Mouse (Mus musculus): ENCODE results near the gene Cdc42ep2. TPM values are rescaled to one million over a fixed set of nuclear protein-coding genes. Genes with fewer than 3 reads are reported as not detected.

Cdc42ep2 gene
- total RNA-seq (2021): 1 to 10 TPM; 6.0 to 6.2 TPM
- long read RNA-seq, experiment 1, transcript Cdc42ep2-201 (2 exons, 3,411 nt): major isoform, 14 of 16 reads
- long read RNA-seq, experiment 1, partial matches to known transcripts: 0 of 16 reads
- long read RNA-seq, experiment 1, other reads (novel, unspliced or antisense): 2 of 16 reads
- long read RNA-seq, experiment 2, transcript Cdc42ep2-201 (2 exons, 3,411 nt): major isoform, 11 of 12 reads
- long read RNA-seq, experiment 2, partial matches to known transcripts: 0 of 12 reads
- long read RNA-seq, experiment 2, other reads (novel, unspliced or antisense): 1 of 12 reads

DNA sequence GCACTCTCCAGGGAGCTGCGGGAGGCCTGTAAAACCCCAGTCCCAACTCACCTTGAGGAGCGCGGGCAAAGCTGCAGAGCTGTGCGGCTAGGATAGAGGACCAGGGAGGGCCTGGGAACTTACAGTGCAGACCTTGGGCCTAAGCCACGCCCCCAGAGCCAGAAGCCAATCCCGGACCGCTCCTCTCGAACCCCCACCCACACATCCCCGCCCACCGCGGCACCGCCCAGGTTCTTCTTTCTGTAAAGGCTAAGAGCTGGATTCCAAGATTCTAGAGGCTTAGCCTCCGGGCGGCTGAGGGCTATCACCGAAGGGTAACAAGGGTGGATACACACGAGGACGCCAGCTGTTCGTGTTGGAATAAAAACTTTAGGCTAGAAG is at the start of gene Cdc42ep2:
Cdc42ep2 (minus strand) TSS at position 104 of the 381 bp plus-strand sequence.
- DNase-seq: peak; percentile 98 to 99

DNA sequence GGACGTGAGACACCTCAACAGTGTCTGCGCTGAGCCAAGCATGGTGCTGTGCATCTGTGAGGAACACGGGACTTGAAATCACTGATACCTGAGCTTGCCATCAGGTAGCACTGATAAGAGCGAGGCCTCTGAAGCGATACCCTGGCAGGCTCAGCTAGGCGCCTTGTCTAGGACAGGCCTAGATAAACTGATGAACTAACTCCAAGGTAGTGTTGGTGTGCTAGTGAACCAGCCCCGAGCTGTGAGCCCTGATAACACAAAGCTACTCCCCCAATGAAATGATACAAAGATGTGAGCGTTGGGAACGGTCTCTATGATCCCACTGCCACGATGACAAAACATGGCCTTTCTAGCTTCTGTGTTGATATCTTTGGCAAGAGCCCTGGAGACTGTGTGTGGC is 43.0 kb upstream of the Cdc42ep2 start:
- no peak for DNase-seq

DNA sequence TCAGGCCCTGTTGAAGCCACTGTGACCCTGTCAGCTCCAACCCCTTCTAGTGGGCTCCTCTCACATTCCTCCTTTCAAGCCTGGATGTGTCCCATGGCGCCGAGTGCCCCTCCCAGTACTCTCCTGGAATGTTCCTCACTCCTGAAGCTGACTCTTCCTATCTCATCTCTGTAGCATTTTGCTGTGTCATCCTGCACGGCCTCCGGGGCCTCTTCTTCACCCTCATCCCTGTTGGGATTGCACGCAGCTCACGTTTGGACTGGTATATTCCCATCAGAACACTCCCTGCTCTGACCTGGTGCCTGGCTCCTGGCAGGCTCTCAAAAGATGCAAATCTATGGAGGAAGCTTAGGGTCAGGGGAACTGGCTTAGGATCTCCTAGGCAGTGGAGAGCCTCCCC is 42.2 kb upstream of the Cdc42ep2 start:
- DNase-seq: no peak

DNA sequence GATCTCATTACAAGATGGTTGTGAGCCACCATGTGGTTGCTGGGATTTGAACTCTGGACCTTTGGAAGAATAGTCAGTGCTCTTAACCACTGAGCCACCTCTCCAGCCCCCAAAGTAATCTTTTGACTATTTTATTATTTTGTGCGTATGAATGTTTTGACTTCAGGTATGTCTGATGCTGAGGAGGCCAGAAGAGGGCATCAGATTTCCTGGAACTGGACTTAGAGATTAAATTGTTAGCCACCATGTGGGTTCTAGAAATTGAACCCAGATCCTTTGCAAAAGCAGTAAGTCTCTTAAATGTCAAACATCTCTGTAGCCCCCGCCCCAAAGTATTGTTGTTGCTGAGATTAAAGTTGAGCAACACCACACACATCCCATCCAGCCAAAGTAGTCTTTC is 41.3 kb upstream of the Cdc42ep2 start:
- no peak for DNase-seq

DNA sequence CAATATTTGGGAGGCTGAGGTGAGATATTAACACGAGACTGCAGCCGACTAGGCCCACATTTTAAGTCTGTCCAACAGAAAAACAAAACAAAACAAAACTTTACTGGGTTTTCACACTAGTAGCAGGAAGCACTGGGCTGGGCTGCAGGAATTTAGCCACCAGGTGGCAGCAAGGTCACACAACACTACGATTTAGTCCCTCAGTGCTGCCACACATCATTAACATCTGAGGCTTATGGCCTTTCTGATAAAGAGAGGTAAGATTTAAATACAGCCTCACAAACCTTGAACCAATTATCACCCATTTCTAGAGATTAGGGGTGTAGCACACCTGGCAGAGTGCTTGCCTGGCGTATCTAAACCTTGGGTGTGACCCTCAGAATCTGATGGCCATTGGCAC is 40.7 kb upstream of the Cdc42ep2 start:
- peak; percentile 76 to 86 for DNase-seq

DNA sequence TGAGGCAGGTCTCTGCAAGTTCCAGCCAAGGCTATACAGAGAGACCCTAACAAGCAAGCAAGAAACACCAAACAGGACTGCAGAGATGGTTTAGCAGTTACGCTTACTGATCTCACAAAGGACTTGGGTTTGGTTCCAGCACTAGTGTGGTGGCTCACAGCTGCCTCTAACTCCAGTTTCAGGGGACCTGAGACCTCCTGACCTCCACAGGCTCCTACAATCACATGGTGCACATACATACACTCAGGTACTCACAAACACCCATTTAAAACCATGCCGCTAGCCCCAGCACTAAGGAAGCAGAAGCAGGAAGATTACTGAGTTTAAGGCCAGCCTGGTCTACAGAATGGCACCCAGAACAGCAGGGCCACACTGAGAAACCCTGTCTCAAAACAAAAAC is 40.2 kb upstream of the Cdc42ep2 start:
- no peak for DNase-seq

DNA sequence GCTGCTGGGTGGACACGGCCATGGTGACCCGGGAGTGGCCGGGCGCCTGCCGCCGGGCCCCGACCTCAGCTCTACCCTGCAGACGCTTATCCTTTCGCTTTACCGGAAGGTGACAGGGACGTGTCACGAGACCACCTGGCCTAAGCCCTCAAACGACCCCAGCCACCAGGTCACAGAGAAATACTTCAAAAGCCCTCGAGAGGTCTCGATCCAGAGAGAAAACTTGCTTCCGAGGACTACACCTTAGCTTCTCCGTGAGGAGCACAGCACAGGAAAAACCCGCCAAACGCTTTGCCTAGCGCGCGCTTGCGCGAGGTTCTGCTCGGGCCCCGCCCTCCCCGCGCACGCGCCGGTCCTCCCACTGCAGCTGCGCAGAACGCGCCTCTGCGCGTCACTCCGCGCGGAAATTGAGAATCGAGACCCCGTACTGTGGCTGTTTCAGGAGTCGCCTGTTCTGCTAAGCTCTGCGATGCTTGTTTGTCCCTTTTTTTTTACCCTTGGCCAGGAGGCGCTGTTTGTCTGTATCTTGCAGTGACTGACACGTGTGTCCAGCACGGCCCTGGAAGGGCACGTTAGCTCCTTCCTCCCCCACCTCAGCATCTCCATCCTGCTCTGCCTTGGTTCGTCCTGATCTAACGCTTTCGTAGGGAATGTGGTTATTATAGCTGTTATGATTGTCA is 39.4 kb upstream of the Cdc42ep2 start, which contains the start of gene Pola2:
Pola2 (minus strand) TSS at position 320 of the 680 bp plus-strand sequence.
- DNase-seq: peak; percentile 92 to 95

DNA sequence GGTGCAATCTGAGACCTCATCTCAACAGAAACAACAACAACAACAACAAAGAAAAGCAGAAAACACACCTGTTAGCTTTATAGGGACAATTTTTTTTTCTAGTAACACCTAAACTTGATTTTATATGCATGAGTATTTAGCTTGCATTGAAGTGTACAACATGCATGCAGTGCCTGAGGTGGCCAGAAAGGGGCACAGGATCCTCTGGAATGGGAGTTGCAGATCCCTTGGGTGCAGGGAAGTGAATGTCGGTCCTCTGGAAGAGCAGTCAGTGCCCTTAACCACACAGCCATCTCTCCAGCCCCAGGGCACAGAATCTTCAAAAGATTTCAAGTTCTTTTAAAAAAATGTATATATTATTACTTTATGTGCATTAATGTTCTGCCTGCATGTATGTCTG is 38.0 kb upstream of the Cdc42ep2 start:
- DNase-seq: no peak

DNA sequence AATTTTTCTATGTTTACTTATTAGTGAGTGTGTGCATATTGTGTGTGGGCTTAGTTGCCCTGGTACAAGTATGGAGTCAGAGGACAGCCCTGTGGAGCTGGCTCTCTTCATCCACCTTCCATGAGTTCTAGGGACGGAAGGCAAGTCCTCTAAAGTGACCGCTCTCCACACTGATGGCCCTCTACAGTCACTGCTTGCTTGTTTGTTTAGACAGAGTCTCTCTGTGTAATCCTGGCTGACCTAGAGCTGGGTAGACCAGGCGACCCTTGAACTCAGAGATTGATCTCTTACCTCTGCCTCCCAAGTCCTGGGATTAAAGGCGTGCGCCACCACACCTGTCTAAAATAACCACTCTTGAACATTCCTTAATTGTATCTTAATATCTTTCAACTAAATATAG is 32.8 kb upstream of the Cdc42ep2 start:
- DNase-seq: no peak

DNA sequence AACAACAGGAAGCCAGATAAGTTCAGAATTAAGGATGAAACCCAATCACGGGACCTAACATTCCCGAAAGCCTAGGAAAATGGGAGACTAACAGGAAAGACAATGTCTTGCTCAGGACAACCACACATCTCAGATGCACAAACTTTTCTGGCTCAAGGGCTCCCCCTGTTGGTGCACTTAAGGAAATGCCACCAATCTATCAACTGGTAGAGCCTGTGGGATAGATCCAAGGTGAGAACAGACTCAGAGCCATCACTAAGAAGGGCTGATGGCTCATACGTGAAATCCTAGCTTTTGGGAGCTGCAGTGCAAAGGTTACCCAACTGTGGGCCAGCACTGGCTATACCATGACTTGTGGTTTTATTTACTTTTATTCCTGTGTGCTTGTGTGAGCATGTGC is 32.1 kb upstream of the Cdc42ep2 start:
- peak; percentile 86 to 90 for DNase-seq

DNA sequence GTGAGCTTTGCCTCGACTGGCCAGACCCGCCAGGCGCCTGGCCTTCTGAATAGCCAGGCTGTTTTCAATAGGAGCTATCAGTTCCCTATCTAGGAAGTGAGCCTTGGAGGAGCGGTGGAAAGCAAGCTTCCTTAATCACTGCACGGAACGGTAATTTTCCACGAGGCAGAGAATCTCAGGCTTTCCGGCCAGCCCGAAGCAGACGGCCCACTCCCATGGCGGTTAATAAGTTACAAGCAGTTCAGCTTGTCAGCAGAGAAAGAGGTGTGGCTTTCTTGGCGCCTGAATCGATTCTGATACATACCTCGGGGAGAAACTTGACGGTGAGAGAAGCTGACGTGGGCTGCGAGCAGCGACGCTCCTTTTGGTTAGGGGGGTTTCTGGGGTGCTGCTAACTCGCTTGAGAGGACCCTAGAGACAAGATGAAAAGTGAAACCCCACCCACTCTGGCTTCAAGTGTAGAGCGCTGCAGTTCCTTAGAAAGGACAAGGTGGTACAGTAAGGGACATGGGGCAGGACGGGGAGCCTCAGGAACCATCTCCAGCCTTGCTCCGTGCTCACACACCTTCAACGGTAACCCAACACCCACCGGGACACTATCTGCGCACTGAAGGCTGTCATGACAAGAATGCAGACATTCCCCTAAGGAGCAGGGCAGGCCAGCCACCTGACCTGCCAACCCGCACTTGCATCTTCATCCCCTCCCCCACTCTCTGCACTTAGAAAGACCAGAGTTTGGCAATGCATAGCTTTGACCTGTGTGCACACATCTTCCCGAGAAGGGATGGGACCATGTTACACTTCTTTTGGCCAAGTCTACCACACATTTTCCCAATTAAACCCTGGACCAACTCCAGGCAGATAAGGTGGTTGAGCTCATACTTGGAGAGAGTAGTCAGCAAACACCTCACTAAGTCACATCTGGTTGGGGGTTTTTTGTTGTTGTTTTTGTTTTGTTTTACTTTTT is 31.4 kb upstream of the Cdc42ep2 start:
- DNase-seq: no peak

DNA sequence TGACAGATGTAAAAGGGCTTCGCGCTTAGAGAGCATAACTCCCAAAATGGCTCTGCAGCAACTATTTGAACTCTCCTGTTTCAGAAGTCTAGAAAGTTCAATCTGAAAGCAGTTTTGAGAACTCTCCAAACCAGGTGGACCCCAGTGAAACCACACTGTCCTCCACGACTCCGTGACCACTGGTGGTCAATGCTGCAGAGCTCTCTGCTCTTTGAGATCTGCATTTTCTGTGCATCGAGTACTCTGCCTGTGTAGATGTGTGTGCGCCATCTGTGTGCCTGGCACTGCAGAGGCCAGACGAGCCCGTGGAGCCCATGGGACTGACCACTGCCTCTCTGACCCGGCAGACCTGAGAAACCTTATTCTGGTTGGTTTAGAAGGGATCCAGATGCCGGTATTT is 30.3 kb upstream of the Cdc42ep2 start:
- no peak for DNase-seq

DNA sequence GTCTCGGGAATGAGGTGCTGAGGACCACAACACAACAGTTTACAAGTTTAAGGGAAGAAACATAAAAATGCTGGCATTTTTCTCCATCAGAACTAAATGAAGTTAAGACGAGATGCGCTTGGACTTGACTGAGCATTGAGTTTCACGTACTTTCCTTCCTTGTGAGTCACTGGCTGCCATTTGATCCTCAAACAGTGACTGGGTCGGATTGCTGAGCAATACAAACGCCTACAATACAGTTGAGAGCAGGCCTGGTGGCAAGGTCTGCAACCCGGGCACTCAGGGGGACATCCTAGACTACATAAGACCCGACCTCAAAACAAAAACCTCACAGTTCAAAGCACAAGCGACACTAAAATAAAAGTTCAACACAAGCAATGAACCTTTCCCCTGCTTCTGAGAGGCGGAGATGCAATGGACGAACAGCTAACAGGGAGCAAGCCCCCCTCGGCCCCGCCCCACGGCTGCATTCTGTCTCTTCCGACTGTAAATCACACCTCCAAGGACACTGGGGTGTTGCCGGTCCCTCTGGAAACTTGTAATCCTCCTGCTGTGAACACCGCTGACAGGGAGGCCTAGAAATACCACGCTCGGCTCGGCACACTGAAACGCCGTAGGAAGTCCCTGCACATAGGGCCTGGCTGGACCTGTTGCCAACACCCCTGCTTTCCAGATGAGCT is 29.6 kb upstream of the Cdc42ep2 start:
- peak; percentile 65 to 78 for DNase-seq

DNA sequence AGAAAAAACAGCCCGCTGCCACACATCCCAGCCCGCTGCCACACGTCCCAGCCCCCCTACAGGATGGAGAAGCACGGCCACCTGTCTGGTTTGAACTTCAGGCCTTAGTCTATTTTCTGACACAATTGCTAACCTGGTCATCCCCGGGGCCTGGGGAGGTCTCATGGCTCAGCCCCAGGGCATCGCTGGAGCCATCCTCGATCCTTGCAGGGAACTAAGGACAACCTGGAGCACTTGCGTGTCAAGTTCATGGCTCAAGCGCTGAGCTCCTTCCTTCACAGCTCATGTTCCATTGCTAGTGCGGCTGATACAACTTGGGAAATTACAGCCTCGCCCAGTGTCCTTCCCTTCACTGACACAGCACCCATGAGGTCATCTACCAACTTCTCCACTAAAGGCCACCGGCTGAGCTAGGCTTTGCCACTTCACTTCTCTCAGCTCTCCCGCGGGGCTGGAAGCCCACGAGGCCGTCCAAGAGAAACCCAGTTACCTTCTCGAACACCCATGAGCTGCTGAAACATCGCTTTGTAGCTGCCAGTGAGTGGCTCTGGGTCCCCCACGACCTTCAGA is 28.7 kb upstream of the Cdc42ep2 start:
- peak; percentile 41 to 64 for DNase-seq

DNA sequence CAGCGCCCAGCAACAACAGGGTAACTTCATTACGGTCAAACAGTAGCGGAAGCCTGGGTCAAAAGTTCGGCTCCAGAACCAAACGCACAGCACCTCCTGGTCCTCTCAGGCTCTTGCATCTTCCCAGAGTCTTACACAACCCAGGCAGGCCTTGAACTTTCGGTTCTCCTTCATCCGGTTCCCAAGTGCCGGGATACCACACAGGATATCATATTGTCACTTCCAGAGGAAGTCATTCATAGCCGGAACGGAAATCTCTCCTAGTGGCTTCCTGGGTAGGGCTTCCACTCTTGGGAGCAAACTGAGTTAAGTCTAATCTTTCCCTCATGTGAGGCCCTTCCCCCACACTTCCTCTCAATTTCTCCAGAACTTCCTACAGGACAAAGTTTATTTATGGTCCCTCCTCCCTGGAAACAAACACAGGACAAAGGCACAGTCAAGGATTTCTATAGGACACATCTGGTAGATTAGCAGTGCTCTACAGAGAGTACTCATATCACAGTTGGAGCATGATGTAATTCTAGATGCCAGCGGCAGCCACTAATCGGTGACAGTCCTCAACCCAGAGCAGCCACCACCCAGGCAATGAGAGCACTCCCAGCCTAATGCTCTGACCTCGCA is 27.6 kb upstream of the Cdc42ep2 start:
- peak; percentile 66 to 73 for DNase-seq

DNA sequence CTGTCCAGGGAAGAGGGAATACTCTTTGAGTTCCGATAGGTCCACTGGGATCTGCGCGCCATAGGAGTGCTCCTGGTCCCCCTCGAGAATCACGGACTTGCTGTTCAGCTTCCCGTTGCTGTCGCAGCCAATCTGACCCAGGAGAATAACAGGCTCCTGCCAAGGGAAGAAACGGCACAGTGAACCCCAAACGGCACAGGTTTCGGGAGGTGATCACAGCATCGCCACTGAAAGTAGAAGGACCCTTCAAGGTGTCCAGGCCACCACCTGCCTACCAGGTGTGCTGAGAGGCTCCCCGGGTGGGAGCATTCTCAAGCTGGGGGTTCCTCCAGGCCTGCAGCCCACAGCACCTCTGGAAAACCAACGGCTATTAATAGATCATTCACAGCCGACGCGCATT is 27.0 kb upstream of the Cdc42ep2 start:
- no peak for DNase-seq

DNA sequence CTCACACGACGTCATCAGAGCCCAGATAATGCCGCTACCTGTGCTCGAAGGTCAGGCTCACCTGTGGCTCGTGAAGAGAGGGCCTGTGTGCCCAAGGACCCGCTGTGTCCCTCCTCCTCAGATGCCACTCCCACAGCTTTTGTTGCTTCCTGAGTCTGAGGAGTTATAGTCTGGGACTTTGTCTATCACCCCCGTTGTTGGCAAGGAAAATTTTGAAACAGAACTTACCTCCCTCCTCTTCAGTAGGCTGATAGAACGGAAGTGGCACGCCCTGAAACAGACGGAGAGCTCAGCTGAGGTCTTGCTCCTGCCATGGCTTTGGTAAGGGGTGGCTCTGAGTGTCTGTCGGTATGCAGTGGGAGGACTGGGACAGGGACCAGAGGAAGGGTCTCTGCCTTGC is 25.6 kb upstream of the Cdc42ep2 start:
- DNase-seq: no peak

DNA sequence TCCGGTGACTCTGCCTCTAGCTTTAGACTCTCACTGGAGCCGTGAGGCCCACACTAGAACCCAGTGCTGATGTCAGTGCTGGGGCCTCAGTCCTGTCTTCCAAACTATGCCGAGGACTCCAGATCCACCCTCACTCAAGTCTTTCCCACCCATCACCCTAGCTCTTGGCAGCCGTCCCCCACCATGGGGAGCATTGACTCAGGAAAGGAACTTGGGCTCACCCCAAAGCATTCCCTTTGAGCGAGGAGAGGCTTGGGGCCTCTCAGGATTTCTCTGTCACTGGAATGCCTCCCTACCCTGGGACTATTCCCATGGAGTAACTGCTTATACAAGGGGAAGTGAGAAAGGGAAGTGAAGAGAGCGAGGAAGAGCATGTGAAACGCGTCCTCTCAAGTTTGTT is 21.3 kb upstream of the Cdc42ep2 start:
- DNase-seq: peak in 1 of 2 experiments; percentile 37

DNA sequence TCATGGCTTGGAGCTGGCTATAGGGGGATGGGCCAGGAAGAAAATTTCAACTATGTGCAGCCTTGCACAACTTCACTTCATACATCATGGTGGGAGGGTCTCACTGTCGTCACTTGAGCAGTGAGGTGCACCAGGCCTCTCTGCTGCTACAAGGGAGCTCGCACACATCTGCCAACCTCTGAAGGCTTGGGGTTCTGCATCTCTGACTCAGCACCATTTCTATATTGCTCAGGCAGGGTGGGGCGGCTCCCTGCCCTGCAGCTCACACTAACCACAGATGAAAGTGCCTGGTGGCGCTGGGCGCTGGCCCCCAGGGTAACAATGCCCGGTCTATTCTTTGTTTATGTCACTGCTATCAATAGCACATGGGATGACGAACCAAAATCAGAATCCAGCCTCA is 20.4 kb upstream of the Cdc42ep2 start:
- no peak for DNase-seq

DNA sequence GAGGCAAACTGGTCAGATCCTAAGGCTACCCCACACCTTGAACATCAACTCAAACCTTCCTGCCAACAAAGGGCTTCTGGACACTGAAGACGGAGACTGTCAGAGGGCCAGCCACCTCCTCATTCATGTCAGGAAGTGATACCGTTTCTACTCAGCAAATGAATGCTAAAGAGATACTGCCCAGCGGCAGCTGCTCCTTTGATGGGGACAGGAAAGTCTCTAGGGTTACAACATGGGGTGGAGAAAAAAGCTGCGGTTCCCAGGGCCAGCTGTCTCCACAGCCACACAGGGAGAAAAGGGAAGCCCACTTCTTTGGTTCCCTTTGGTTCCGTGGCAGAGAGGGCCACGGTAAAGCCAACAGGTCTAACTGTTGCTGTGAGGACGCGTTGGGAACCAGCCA is 19.5 kb upstream of the Cdc42ep2 start:
- DNase-seq: no peak

DNA sequence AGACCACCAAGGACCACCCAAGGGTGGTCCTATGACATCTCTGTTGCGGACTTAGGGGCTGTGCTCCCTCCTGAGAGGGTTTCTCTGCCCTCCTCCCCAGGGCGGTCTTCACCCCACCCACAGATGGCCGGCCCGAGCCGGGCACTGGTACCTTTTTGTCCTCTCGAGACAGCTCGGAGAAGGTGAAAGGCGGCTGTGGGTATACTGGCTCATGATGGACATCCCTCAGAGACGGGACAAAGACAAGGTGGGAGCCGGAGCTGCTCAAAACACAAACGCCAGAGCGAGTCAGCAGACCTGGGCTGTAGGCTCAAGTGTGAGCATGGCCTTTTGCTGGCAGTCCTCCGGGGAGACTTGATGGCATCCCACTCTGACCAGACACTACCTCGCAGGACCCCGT is 18.8 kb upstream of the Cdc42ep2 start:
- no peak for DNase-seq

All from adrenal gland, postnatal 36 days (tissue).